Mouse (Mus musculus) heart, postnatal 25 days (tissue): Measurements from ENCODE around the gene Ddx42. TPM values are rescaled to one million over a fixed set of nuclear protein-coding genes. Genes with fewer than 3 reads are reported as not detected.
"Not testable (repeated sequence)": the region's sequence is repeated elsewhere in the genome, so short reads cannot be mapped to it uniquely, and the experiment has no call there.

Experiments
- DNase-seq: peaks from one replicate; pipeline ENCODE4 v3.0.0; 2022; ENCODE audit warnings: low spot score
- intact Hi-C: fragments of 180-260 bp; cut with DNase I; formaldehyde crosslinking; loops from one replicate; pipeline ENCODE4 v1.15.1; 2025
- total RNA-seq, 2 experiments: library from RNA; stranded (reverse); gene quantifications; 2 replicates each; pipeline ENCODE4 v1.2.3; 2021

The Ddx42 gene
- total RNA-seq, 2 experiments from 2014 or later, result 24.5 to 25.7 TPM

DNA sequence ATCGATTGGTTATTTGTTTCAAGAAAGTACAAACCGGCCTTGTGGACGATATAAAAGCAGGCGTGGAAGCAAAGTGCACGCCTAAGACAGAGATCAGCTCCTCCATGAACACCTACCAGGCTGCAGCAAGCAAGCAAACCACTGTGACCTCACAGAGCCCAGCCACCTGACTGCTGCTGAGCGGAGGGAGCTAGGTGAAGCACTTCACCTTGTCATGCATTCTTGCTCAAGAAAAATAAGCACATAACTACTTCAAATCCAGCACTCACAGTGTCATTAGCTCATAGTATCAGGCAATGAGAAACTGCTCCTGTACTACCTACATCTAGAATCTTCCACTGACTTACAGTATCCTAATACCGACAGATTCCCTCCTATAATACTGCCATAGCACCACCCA, 16.7 kb upstream of the Ddx42 start:
- intact Hi-C loops, DNase-seq: not testable (repeated sequence)

GRCm38 (mm10) chr11:106200756-106201155, 16.0 kb upstream of the Ddx42 start:
- intact Hi-C loops, result no loop called here
- DNase-seq, result no peak

- no peak for DNase-seq
- intact Hi-C loops, result no loop called here
Observed at GRCm38 (mm10) chr11:106201337-106202122, 15.2 kb upstream of the Ddx42 start.

DNA sequence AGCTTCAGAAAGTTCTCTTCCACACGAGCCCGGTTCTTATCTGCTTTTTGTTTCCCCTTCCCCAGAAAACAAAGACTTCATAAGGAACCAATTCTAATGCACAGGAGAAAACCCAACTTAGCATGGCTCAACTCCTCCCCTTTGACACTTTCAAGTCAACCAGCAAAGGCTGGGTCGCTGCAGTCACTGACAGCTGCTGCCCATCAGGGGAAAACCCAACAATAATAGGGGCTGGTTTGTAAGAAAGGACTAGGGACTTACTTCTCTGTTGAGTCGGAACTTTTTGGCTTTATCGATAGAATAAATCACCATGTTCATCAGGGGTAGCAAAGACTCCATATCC, 14.6 kb upstream of the Ddx42 start, which contains the start of gene Strada:
Gene Strada (minus strand): TSS at position 46 of the 343 bp plus-strand sequence.
- intact Hi-C loops, result no loop called here
- DNase-seq, result no peak

DNA sequence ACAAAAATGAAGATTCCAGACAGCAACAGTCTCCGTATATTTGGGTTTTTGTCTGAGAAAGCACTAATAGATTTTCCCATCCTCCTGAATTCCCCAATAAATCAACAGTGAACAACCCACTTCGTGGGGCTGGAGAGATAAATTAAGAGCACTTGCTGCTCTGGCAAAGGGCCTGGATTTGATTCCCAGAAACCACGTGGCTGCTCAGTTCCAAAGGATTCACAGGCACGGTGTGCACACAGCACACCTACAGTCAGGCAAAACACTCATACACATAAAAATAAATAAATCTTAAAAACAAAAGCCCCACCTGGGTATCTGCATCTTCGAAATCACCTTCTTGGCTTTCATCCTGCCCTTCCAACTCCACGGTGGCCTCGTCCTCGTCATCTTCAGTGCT, 4.0 kb upstream of the Ddx42 start:
- DNase-seq, result no peak
- intact Hi-C loops, result no loop called here

- intact Hi-C loops, result loop anchor here (2.0 kb wide), 1 partner anchor 20 kb away; no protein-coding TSS in a partner anchor
- DNase-seq, result no peak
Observed at GRCm38 (mm10) chr11:106214856-106215255, 1.9 kb upstream of the Ddx42 start.

GRCm38 (mm10) chr11:106215450-106215859, 1.3 kb upstream of the Ddx42 start:
- DNase-seq, result no peak
- intact Hi-C loops, result loop anchor here (2.0 kb wide), 1 partner anchor 21 kb away; no protein-coding TSS in a partner anchor

GRCm38 (mm10) chr11:106215927-106216729, 598 bp upstream of the Ddx42 start, which contains the start of gene Ccdc47:
Gene Ccdc47 (minus strand): TSS chr11:106216344.
- peak; percentile 93 for DNase-seq
- intact Hi-C loops, result loop anchor here (2.0 kb wide), 2 partner anchors 21 to 57 kb away; partner anchors contain the start of gene Smarcd2

DNA sequence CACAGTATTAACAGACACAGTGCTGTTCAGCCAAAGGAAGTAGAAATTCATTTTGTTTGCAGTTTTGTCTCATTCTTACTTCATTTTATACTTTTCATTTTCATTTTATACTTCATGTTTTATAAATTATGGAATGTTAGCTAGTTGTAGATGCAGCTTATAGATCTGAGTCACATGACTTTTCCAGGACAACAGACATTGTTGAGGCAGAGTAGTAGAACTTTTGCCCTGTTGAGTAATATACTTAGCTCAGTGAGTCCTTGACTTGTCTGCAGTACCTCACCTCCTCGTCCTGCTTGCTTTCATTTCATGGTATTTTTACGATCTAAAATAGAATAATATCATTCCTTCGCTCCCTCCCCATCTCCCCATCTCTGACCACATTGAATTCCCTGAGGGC, 3.9 kb downstream of the Ddx42 start:
- no peak for DNase-seq
- intact Hi-C loops, result no loop called here

DNA sequence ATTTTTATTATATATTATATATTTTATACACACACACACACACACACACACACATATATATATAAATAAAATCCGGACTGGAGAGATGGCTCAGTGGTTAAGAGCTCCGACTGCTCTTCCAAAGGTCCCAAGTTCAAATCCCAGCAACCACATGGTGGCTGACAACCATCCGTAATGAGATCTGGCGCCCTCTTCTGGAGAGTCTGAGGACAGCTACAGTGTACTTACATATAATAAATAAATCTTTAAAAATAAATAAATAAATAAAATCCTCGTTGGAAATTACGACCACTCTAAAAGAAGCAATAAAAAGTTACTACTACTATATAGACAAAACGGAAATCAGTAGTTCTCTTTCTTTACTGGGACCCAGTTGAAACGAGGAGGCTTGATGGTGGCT, 17.3 kb downstream of the Ddx42 start:
- DNase-seq, intact Hi-C loops: not testable (repeated sequence)

DNA sequence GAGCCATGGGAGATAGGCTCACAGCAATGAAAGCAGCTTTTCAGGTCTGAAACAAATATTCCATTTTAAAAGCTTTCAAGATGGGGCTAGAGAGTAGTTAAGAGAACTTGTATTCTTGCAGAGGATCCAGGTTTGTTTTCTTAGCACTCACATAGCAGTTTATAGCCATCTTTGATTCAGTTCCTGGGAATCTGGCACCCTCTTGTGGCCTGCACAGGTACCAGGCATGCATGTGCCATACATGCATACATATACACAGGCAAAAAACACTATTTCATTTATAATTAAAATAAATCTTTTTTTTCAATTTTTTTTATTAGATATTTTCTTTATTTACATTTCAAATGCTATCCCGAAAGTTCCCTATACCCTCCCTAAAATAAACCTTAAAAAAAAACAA, 30.1 kb downstream of the Ddx42 start:
- no peak for DNase-seq
- intact Hi-C loops, result no loop called here

GRCm38 (mm10) chr11:106249326-106249725, 32.6 kb downstream of the Ddx42 start:
- intact Hi-C loops, result no loop called here
- no peak for DNase-seq

DNA sequence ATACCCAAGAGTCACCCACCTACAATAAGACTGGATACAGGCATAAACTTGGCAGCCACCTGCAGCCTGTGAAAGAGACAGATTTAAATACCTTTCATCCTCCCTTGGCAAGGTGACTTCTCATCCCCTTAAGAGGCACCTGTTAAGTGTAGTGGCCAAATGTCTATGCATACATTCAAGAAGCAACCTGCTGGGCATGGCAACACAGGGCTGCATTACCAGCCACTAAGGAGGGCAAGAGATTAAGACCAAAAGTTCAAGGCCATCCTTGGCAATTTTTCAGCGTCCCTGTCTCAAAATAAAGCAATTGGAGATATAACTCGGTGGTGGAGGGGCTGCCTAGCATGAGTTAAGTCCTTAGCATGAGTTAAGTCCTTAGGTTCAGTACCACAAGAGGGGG, 38.0 kb downstream of the Ddx42 start:
- intact Hi-C loops, result no loop called here
- DNase-seq, result no peak

- intact Hi-C loops, result no loop called here
- DNase-seq, result no peak
Observed at GRCm38 (mm10) chr11:106255174-106255573, 38.4 kb downstream of the Ddx42 start.

DNA sequence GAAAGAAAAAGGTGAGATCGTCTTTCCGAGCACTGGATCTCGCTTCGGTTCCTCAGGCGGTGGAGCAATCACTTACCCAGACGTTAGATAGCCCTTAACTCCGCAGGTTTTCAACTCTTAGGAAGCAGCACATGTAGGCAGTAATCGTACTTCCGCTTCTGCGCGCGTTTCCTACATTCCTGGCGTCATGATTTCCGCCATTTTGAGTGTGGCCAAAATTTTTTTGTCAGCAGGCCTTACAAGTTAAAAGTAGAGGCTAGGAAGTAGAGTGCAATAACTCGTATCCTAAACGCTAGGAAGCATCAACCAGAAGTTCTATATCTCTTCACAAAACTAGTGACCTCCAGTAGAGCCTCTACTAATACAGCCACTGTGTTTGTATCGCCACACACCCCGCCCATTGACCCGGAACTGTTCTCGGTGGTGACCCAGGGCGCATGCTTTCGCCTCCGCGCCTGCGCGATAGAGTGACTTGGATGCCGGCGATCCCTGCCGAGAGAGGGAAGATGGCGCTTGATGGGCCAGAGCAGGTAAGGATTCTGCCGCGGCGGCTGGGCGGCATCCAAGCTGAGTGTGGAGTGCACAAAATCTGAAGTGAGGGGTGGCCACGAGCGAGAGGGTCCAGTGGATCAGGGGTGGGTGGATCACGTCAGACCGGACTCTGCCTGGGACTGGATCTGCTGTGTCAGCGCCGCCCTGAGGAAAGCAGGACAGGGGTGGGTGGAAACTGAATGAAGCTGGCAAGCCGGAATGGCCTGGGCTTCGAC, 39.1 kb downstream of the Ddx42 start, which contains the start of the genes Ftsj3 and Psmc5:
Gene Ftsj3 (minus strand): TSS at position 395 of the 767 bp plus-strand sequence.
Gene Psmc5 (plus strand): TSS at position 470 of the 767 bp plus-strand sequence.
- peak; percentile 94 for DNase-seq
- intact Hi-C loops, result loop anchor here (2.0 kb wide), 1 partner anchor 17 kb away; the partner anchor contains the start of gene Smarcd2

GRCm38 (mm10) chr11:106256775-106257174, 40.0 kb downstream of the Ddx42 start:
- DNase-seq, result no peak
- intact Hi-C loops, result loop anchor here (2.0 kb wide), 1 partner anchor 16 kb away; the partner anchor contains the start of gene Smarcd2

GRCm38 (mm10) chr11:106260826-106261450, 44.2 kb downstream of the Ddx42 start:
- no peak for DNase-seq
- intact Hi-C loops, result no loop called here

- intact Hi-C loops, result no loop called here
- DNase-seq, result no peak
Observed at GRCm38 (mm10) chr11:106263963-106264362, 47.2 kb downstream of the Ddx42 start.

GRCm38 (mm10) chr11:106264988-106265387, 48.3 kb downstream of the Ddx42 start:
- DNase-seq, result no peak
- intact Hi-C loops, result no loop called here
